12 mouse cellular contexts compared by ENCODE assay signal in the genomic region with DNA sequence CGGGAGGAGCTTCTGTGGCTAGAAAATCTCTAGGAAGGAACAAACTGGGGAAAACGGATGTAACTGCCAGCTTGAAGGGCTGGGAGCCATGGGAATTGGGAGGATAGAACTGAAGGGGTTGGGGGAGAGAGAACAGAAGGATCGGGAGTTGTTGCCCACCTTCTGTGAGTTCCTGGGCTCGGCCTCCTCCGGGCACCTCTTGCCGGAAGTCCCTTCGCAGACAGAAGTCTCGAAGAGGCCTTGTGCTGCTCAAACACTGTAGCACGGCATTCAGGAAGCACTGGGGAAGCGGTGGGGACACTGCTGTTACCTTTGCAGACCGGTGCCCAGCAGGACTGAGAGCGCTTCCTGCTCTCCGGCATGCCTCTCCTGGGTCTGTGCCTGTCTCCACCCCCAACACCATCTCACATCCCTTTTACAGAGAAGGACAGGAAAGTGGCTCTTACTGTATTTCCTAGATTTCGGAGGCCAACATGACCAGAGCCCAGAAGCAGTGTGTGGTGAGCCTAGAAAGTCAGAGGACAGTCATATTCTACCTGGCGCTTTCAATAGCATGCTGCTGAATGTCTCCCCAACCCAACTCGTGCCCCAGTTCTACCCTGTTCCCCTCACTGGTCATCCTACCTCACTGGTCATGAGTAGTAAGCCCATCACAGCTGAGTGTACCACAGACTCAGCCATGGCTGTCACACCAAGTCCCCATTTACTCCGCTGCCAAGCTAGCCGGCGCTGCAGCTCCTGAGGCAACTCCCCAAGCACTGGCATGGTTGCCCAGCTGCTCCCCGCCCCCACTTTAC. TPM values are rescaled to one million over a fixed set of nuclear protein-coding genes. Genes with fewer than 3 reads are reported as not detected.
A peak's percentile ranks its signal among the peaks of the same experiment; 100 is the strongest.
DNase-seq lines count a peak whose midpoint lies in the region; ATAC-seq and TF ChIP-seq lines count a peak whose summit lies in the region.
"Had no signal": no experiment of that assay in that cellular context is flagged by ENCODE, and none has a peak within 500 bp of the region (broad histone marks: within the 10 kb centered on the region; RNA-seq: fewer than 3 reads in every experiment).

No protein-coding gene starts in this region.

- H3K9ac ChIP-seq in embryonic facial prominence, embryonic 12.5 days = 0 out of 2 replicates have a peak overlapping the region, but pooled peaks have one; percentile 7
- H3K9ac ChIP-seq: limb, embryonic 12.5 days; midbrain, embryonic 12.5 days had no signal

- H3K9me3 ChIP-seq in embryonic facial prominence, embryonic 12.5 days = no peaks in the 10 kb centered on the region
- H3K9me3 ChIP-seq: limb, embryonic 12.5 days; midbrain, embryonic 12.5 days had no signal

- peaks cover 61% of the 10 kb centered on the region for H3K36me3 ChIP-seq in embryonic facial prominence, embryonic 12.5 days

- WGBS in embryonic facial prominence, embryonic 12.5 days = 88% methylated on average over 20 of the region's 20 CpGs

- no peak for TF ChIP-seq CTCF in layer of hippocampus, adult 2 months (conservative IDR thresholded peaks at IDR 0.05)

- H3K27ac ChIP-seq in layer of hippocampus, adult 2 months = peak overlapping the region; percentile 77
- peak overlapping the region; percentile 17; the same call in 1 of the 2 replicates for H3K27ac ChIP-seq in embryonic facial prominence, embryonic 12.5 days
- H3K27ac ChIP-seq: limb, embryonic 12.5 days; midbrain, embryonic 12.5 days had no signal

- DNase-seq in heart, adult 11 months = peak; percentile 91
- DNase-seq in heart, postnatal 36 days = no peak
- no peak for DNase-seq in layer of hippocampus, adult 2 months (ENCODE audit: low spot score in 2 of 2)
- no peak for DNase-seq in layer of hippocampus, postnatal 14 days (ENCODE audit: low spot score in 2 of 2)
- peak; percentile 10 for DNase-seq in neural tube, embryonic 10.5 days (ENCODE audit: extremely low spot score, low spot score)
- DNase-seq in gastrocnemius, postnatal 4 days (ENCODE audit: low spot score in 2 of 2) = no peak
- DNase-seq: thymus, adult 2 months had no signal

- peak overlapping the region; percentile 14 for H3K4me3 ChIP-seq in layer of hippocampus, adult 2 months
- H3K4me3 ChIP-seq in embryonic facial prominence, embryonic 12.5 days = no peak overlapping the region
- H3K4me3 ChIP-seq: midbrain, embryonic 12.5 days had no signal

- no peaks in the 10 kb centered on the region for H3K27me3 ChIP-seq in embryonic facial prominence, embryonic 12.5 days
- H3K27me3 ChIP-seq: CH12.LX; limb, embryonic 12.5 days; midbrain, embryonic 12.5 days had no signal

- intact Hi-C loops in heart, postnatal 36 days (cut with DNase I) = no loop called here

- no peak for ATAC-seq in embryonic facial prominence, embryonic 12.5 days (ENCODE audit: insufficient number of reproducible peaks, insufficient read depth, low FRiP score, low TSS enrichment)
- ATAC-seq: activated CD4-positive, CD25-positive, alpha-beta regulatory T cell, adult 4 months had no signal

- no peak overlapping the region for H3K4me2 ChIP-seq in embryonic facial prominence, embryonic 12.5 days (replicated peaks)
- H3K4me2 ChIP-seq: limb, embryonic 12.5 days had no signal

- H3K4me1 ChIP-seq in embryonic facial prominence, embryonic 12.5 days = peaks cover 24% of the 10 kb centered on the region

RNA-seq across cellular contexts. Expression of a gene that starts 2.5 kb away (rescaled TPM):
- total RNA-seq in heart, postnatal 36 days (2021) = 10 to 100 TPM; 22.1 to 22.3 TPM
- 10 to 100 TPM; 61.9 to 76.6 TPM for total RNA-seq in layer of hippocampus, adult 2 months (2021)
- total RNA-seq in layer of hippocampus, postnatal 14 days (2021) = 10 to 100 TPM; 49.2 to 53.6 TPM
- 135 and 139 TPM in 2 replicates for polyA plus RNA-seq in embryonic facial prominence, embryonic 12.5 days (2016; fragmentation: Nextera tagmentation; extraction: Ambion mirVana)
- total RNA-seq in gastrocnemius, postnatal 4 days (2021) = 10 to 100 TPM; 22.2 to 22.3 TPM

RNA-seq across cellular contexts. Expression of a gene that starts 4.3 kb away (rescaled TPM):
- total RNA-seq in heart, postnatal 36 days (2021) = 10 to 100 TPM; 13.2 to 14.2 TPM
- 10 to 100 TPM; 31.2 to 42.1 TPM for total RNA-seq in layer of hippocampus, adult 2 months (2021)
- 10 to 100 TPM; 24.2 to 25.2 TPM for total RNA-seq in layer of hippocampus, postnatal 14 days (2021)
- 75.4 and 79.1 TPM in 2 replicates for polyA plus RNA-seq in embryonic facial prominence, embryonic 12.5 days (2016; fragmentation: Nextera tagmentation; extraction: Ambion mirVana)
- total RNA-seq in gastrocnemius, postnatal 4 days (2021) = 10 to 100 TPM; 22.6 to 25.8 TPM

RNA-seq across cellular contexts. Expression of a gene that starts 9.5 kb away (rescaled TPM):
- total RNA-seq in heart, postnatal 36 days (2021) = 10 to 100 TPM; 84.9 to 88.8 TPM
- 100 to 1,000 TPM; 105 to 113 TPM for total RNA-seq in layer of hippocampus, adult 2 months (2021)
- 100 to 1,000 TPM; 112 TPM for total RNA-seq in layer of hippocampus, postnatal 14 days (2021)
- 102 and 105 TPM in 2 replicates for polyA plus RNA-seq in embryonic facial prominence, embryonic 12.5 days (2016; fragmentation: Nextera tagmentation; extraction: Ambion mirVana)
- 10 to 100 TPM; 88.1 to 89.8 TPM for total RNA-seq in gastrocnemius, postnatal 4 days (2021)

RNA-seq across cellular contexts. Expression of a gene that starts 15.2 kb away (rescaled TPM):
- total RNA-seq in heart, postnatal 36 days (2021) = 10 to 100 TPM; 14.5 to 19.7 TPM
- 10 to 100 TPM; 73.1 to 79.3 TPM for total RNA-seq in layer of hippocampus, adult 2 months (2021)
- total RNA-seq in layer of hippocampus, postnatal 14 days (2021) = 10 to 100 TPM; 54.8 to 62.8 TPM
- 86.0 and 89.3 TPM in 2 replicates for polyA plus RNA-seq in embryonic facial prominence, embryonic 12.5 days (2016; fragmentation: Nextera tagmentation; extraction: Ambion mirVana)
- total RNA-seq in gastrocnemius, postnatal 4 days (2021) = 10 to 100 TPM; 18.5 to 19.5 TPM

RNA-seq across cellular contexts. Expression of a gene that starts 34.1 kb away (rescaled TPM):
- 1,000 to 10,000 TPM; 1,421 to 1,530 TPM for total RNA-seq in heart, postnatal 36 days (2021)
- 100 to 1,000 TPM; 254 to 273 TPM for total RNA-seq in layer of hippocampus, adult 2 months (2021)
- 100 to 1,000 TPM; 274 to 282 TPM for total RNA-seq in layer of hippocampus, postnatal 14 days (2021)
- 236 and 243 TPM in 2 replicates for polyA plus RNA-seq in embryonic facial prominence, embryonic 12.5 days (2016; fragmentation: Nextera tagmentation; extraction: Ambion mirVana)
- total RNA-seq in gastrocnemius, postnatal 4 days (2021) = 100 to 1,000 TPM; 471 to 503 TPM

Comparison
In these comparisons a context has a peak if more than half of its experiments do, and no peak if none do; other contexts are left out.
1. DNase-seq: peak in heart, adult 11 months (single experiment) and neural tube, embryonic 10.5 days (single experiment); none in heart, postnatal 36 days (0 of 2), layer of hippocampus, adult 2 months (0 of 2), layer of hippocampus, postnatal 14 days (0 of 2) and gastrocnemius, postnatal 4 days (0 of 2).